Mouse (Mus musculus) myocyte (in vitro differentiated cells): ENCODE results near the gene Rae1. TPM values are rescaled to one million over a fixed set of nuclear protein-coding genes. Genes with fewer than 3 reads are reported as not detected.

Experiments used
- H3K27me3 ChIP-seq: one replicate; pipeline ENCODE4 v1.6.1; 2011; ENCODE audit not compliant: control insufficient read depth, insufficient read depth, insufficient read length
- H3K36me3 ChIP-seq: one replicate; pipeline ENCODE4 v1.6.1; 2011; ENCODE audit not compliant: control insufficient read depth, insufficient read depth
- H3K4me2 ChIP-seq: one replicate; pipeline ENCODE4 v1.6.1; 2011; ENCODE audit warnings: low read depth, control low read depth
- H3K4me3 ChIP-seq: one replicate; pipeline ENCODE4 v1.5.1; 2011; ENCODE audit warnings: mild to moderate bottlenecking, control low read depth, moderate library complexity
- H3K79me2 ChIP-seq: one replicate; pipeline ENCODE4 v1.6.1; 2011; ENCODE audit not compliant: control insufficient read depth, insufficient read depth
- H3ac ChIP-seq: one replicate; pipeline ENCODE4 v1.6.1; 2011; ENCODE audit not compliant: control insufficient read depth, insufficient read length
- CEBPB ChIP-seq: IDR thresholded peaks from 2 replicates; pipeline ENCODE4 v1.6.1; 2011; ENCODE audit warnings: mild to moderate bottlenecking, moderate library complexity; ENCODE audit not compliant: poor library complexity, insufficient read depth, severe bottlenecking
- E2F4 ChIP-seq: IDR thresholded peaks from one replicate; pipeline ENCODE4 v1.6.1; 2011; ENCODE audit warnings: mild to moderate bottlenecking, control low read depth, moderate library complexity; ENCODE audit not compliant: insufficient read depth
- MAX ChIP-seq: IDR thresholded peaks from one replicate; pipeline ENCODE4 v1.6.1; 2011; ENCODE audit warnings: low read depth, mild to moderate bottlenecking, control low read depth
- MYOD1 ChIP-seq, 3 experiments: IDR thresholded peaks; one replicate each; pipeline ENCODE4 v1.6.1; 2011; ENCODE audit warnings: control low read depth in 2 of 3, low read depth in 2 of 3, mild to moderate bottlenecking in 2 of 3, moderate library complexity in 1 of 3; ENCODE audit not compliant: insufficient read length in 2 of 3, control insufficient read depth in 1 of 3
- MYOG ChIP-seq, 3 experiments: IDR thresholded peaks; one replicate each; pipeline ENCODE4 v1.6.1; 2011; ENCODE audit warnings: control low read depth in 2 of 3, low read depth in 2 of 3, mild to moderate bottlenecking in 2 of 3; ENCODE audit not compliant: insufficient read length in 2 of 3, control insufficient read depth in 1 of 3, insufficient read depth in 1 of 3
- POLR2A ChIP-seq: IDR thresholded peaks from one replicate; pipeline ENCODE4 v1.6.1; 2011; ENCODE audit warnings: low read depth, mild to moderate bottlenecking, control low read depth, moderate library complexity; ENCODE audit not compliant: insufficient read length
- POLR2AphosphoS2 ChIP-seq: IDR thresholded peaks from one replicate; pipeline ENCODE4 v1.6.1; 2011; ENCODE audit warnings: low read depth, control low read depth; ENCODE audit not compliant: insufficient read length
- REST ChIP-seq: IDR thresholded peaks from one replicate; pipeline ENCODE4 v1.6.1; 2011; ENCODE audit warnings: mild to moderate bottlenecking, control low read depth, moderate library complexity; ENCODE audit not compliant: insufficient read depth, insufficient read length
- SRF ChIP-seq: IDR thresholded peaks from one replicate; pipeline ENCODE4 v1.6.1; 2011; ENCODE audit warnings: low read depth; ENCODE audit not compliant: control insufficient read depth, insufficient read length
- TCF12 ChIP-seq: IDR thresholded peaks from one replicate; pipeline ENCODE4 v1.6.1; 2011; ENCODE audit warnings: mild to moderate bottlenecking, control low read depth; ENCODE audit not compliant: poor library complexity, insufficient read depth, severe bottlenecking
- TCF3 ChIP-seq: IDR thresholded peaks from one replicate; pipeline ENCODE4 v1.6.1; 2011; ENCODE audit warnings: low read depth, control low read depth; ENCODE audit not compliant: insufficient read length
- USF1 ChIP-seq: IDR thresholded peaks from one replicate; pipeline ENCODE4 v1.6.1; 2011; ENCODE audit warnings: low read depth, mild to moderate bottlenecking, control low read depth, moderate library complexity
- polyA plus RNA-seq: library from polyadenylated mRNA; unstranded; fragments of >200 nt; fragmentation: generic; extraction: Trizol; gene quantifications from one replicate; pipeline ENCODE4 v1.2.1, GENCODE M21; 2012; ENCODE audit warnings: missing spikeins

Gene Rae1
- polyA plus RNA-seq, 1 experiment: 68.4 TPM

- TF ChIP-seq MAX: no peak
- no peak for TF ChIP-seq POLR2A
- no peak for TF ChIP-seq SRF
- TF ChIP-seq REST: no peak
- no peak for TF ChIP-seq MYOD1 (IDR thresholded peaks at IDR 0.05; ENCODE audit: control insufficient read depth in 1 of 3, insufficient read length in 2 of 3, low read depth in 2 of 3)
- TF ChIP-seq MYOG (IDR thresholded peaks at IDR 0.05; ENCODE audit: control insufficient read depth in 1 of 3, insufficient read depth in 1 of 3, insufficient read length in 2 of 3, low read depth in 2 of 3): no peak
- TF ChIP-seq CEBPB: no peak
- no peak for TF ChIP-seq POLR2AphosphoS2
- no peak for TF ChIP-seq E2F4
- TF ChIP-seq TCF3: no peak
- no peak for TF ChIP-seq TCF12
- TF ChIP-seq USF1: no peak
Observed at GRCm38 (mm10) chr2:172971865-172972264, 28.1 kb upstream of the Rae1 start.

GRCm38 (mm10) chr2:172973806-172974565 is 25.9 kb upstream of the Rae1 start:
- H3K79me2 ChIP-seq: no peaks in the 10 kb centered on the region
- H3K4me2 ChIP-seq: no peak overlapping the region
- no peaks in the 10 kb centered on the region for H3K36me3 ChIP-seq
- H3K27me3 ChIP-seq: no peaks in the 10 kb centered on the region
- H3ac ChIP-seq: no peak overlapping the region
- TF ChIP-seq MYOD1 (IDR thresholded peaks at IDR 0.05; ENCODE audit: control insufficient read depth in 1 of 3, insufficient read length in 2 of 3, low read depth in 2 of 3) (no peak), TCF12 (no peak), USF1 (no peak), TCF3 (no peak), POLR2A (no peak), POLR2AphosphoS2 (no peak), CEBPB (no peak), E2F4 (no peak), MAX (no peak)
- no peak overlapping the region for H3K4me3 ChIP-seq

More at GRCm38 (mm10) chr2:172971865-172972264, 28.1 kb upstream of the Rae1 start:
- Histone ChIP-seq H3ac (no peak overlapping the region), H3K4me3 (no peak overlapping the region), H3K36me3 (no peaks in the 10 kb centered on the region), H3K4me2 (no peak overlapping the region), H3K79me2 (no peaks in the 10 kb centered on the region), H3K27me3 (no peaks in the 10 kb centered on the region)

- no peaks in the 10 kb centered on the region for H3K27me3 ChIP-seq
- H3K4me3 ChIP-seq: no peak overlapping the region
- no peak overlapping the region for H3K4me2 ChIP-seq
- no peak overlapping the region for H3ac ChIP-seq
- no peaks in the 10 kb centered on the region for H3K36me3 ChIP-seq
- H3K79me2 ChIP-seq: no peaks in the 10 kb centered on the region
- TF ChIP-seq USF1: no peak
- no peak for TF ChIP-seq REST
- TF ChIP-seq MYOD1 (IDR thresholded peaks at IDR 0.05; ENCODE audit: control insufficient read depth in 1 of 3, insufficient read length in 2 of 3, low read depth in 2 of 3): no peak
- TF ChIP-seq MYOG (IDR thresholded peaks at IDR 0.05; ENCODE audit: control insufficient read depth in 1 of 3, insufficient read depth in 1 of 3, insufficient read length in 2 of 3, low read depth in 2 of 3): no peak
- no peak for TF ChIP-seq POLR2AphosphoS2
- TF ChIP-seq TCF12: no peak
- TF ChIP-seq SRF: no peak
- TF ChIP-seq TCF3: no peak
- TF ChIP-seq MAX: no peak
- no peak for TF ChIP-seq CEBPB
- TF ChIP-seq POLR2A: no peak
Observed at GRCm38 (mm10) chr2:172974701-172975100, 25.2 kb upstream of the Rae1 start.

DNA sequence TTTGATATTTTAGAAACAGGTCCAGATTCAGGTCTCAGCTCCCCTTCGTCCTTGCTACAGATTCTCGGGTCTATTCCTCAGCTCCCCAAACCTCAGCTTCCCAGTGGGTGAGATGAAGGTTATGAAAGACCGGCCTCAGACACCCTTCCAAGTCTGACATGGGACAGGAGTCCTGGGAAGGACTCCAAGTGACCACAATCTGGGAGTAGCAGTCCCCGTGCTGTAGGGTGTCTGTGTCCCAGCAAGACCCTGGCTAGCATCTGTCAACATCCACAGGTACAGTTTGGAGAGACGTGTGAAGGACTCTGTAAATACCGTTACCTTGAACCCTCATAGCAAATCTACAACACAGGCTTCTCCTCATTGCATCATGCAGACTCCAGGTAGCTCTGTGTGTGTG is 24.8 kb upstream of the Rae1 start:
- Histone ChIP-seq H3ac (no peak overlapping the region), H3K4me3 (no peak overlapping the region), H3K36me3 (no peaks in the 10 kb centered on the region), H3K79me2 (no peaks in the 10 kb centered on the region), H3K27me3 (no peaks in the 10 kb centered on the region), H3K4me2 (no peak overlapping the region)
- TF ChIP-seq SRF: no peak
- no peak for TF ChIP-seq TCF12
- no peak for TF ChIP-seq USF1
- no peak for TF ChIP-seq MYOG (IDR thresholded peaks at IDR 0.05; ENCODE audit: control insufficient read depth in 1 of 3, insufficient read depth in 1 of 3, insufficient read length in 2 of 3, low read depth in 2 of 3)
- TF ChIP-seq POLR2A: no peak
- TF ChIP-seq CEBPB: no peak
- no peak for TF ChIP-seq REST
- no peak for TF ChIP-seq MYOD1 (IDR thresholded peaks at IDR 0.05; ENCODE audit: control insufficient read depth in 1 of 3, insufficient read length in 2 of 3, low read depth in 2 of 3)
- TF ChIP-seq MAX: no peak
- no peak for TF ChIP-seq E2F4
